Mouse (Mus musculus) heart, postnatal 0 days (tissue): Measurements from ENCODE around the gene Adgrv1.

ENCODE experiments used
- CTCF ChIP-seq: IDR thresholded peaks from 2 replicates; pipeline ENCODE4 v1.5.1; 2016; ENCODE audit warnings: antibody characterized with exemption, control low read depth, low read depth
- EP300 ChIP-seq: IDR thresholded peaks from 2 replicates; pipeline ENCODE4 v1.6.1; 2016; ENCODE audit warnings: antibody characterized with exemption, low read depth

- TF ChIP-seq CTCF (no peak), EP300 (no peak)
These were observed 450.7 kb downstream of the Adgrv1 start for GRCm38 (mm10) chr13:81181966-81182908.
